Mouse (Mus musculus) midbrain, embryonic 11.5 days (tissue): Measurements from ENCODE around the gene Aim2. TPM values are rescaled to one million over a fixed set of nuclear protein-coding genes. Genes with fewer than 3 reads are reported as not detected.
A peak's percentile ranks its signal among the peaks of the same experiment; 100 is the strongest.

Experiments used
- ATAC-seq: fragments of 200-750 bp; cut with Nextera tagmentation; 2 replicates; pipeline ENCODE4 v1.8.0; 2017; ENCODE audit warnings: moderate TSS enrichment, moderate library complexity; ENCODE audit not compliant: low FRiP score
- DNase-seq: peaks from one replicate; pipeline ENCODE4 v3.0.0; 2015; ENCODE audit warnings: low spot score; ENCODE audit errors: missing footprints
- H3K27ac ChIP-seq: fragments of 300-500 bp; sonication (generic); 2 replicates; pipeline ENCODE4 v1.5.1; 2014; ENCODE audit warnings: low read depth, low read length
- H3K27me3 ChIP-seq: fragments of 300-500 bp; sonication (generic); 2 replicates; pipeline ENCODE4 v1.6.1; 2014; ENCODE audit warnings: mild to moderate bottlenecking, low read length, moderate library complexity, mixed read lengths; ENCODE audit not compliant: control insufficient read depth, insufficient read depth
- H3K36me3 ChIP-seq: fragments of 300-500 bp; sonication (generic); 2 replicates; pipeline ENCODE4 v1.6.1; 2014; ENCODE audit warnings: mild to moderate bottlenecking, low read length, moderate library complexity, mixed read lengths; ENCODE audit not compliant: control insufficient read depth, insufficient read depth
- H3K4me1 ChIP-seq: fragments of 300-500 bp; sonication (generic); 2 replicates; pipeline ENCODE4 v1.6.1; 2014; ENCODE audit warnings: low read length; ENCODE audit not compliant: control insufficient read depth, insufficient read depth
- H3K4me2 ChIP-seq: fragments of 300-500 bp; sonication (generic); 2 replicates; pipeline ENCODE4 v1.6.1; 2014; ENCODE audit warnings: mild to moderate bottlenecking, moderate library complexity
- H3K4me3 ChIP-seq: fragments of 300-500 bp; sonication (generic); 2 replicates; pipeline ENCODE4 v1.5.1; 2014; ENCODE audit warnings: low read depth, low read length
- H3K9ac ChIP-seq: fragments of 300-500 bp; sonication (generic); 2 replicates; pipeline ENCODE4 v1.6.1; 2014; ENCODE audit warnings: low read length
- H3K9me3 ChIP-seq: fragments of 300-500 bp; sonication (generic); 2 replicates; pipeline ENCODE4 v1.6.1; 2016; ENCODE audit warnings: low read length; ENCODE audit not compliant: control insufficient read depth
- WGBS: fragments of 180-500 bp; shearing (Covaris S2); extraction: QIAGEN DNeasy Blood & Tissue Kit; methylation state at CpG from one replicate; pipeline ENCODE4 v1.1.7; 2014; 5-methylcytosine and 5-hydroxymethylcytosine counted together
- polyA plus RNA-seq: library from polyadenylated mRNA; unstranded; fragments of >200 nt; fragmentation: Nextera tagmentation; extraction: Ambion mirVana; gene quantifications from 2 replicates; pipeline ENCODE4 v1.2.1, GENCODE M21; 2014

Aim2 gene
- polyA plus RNA-seq, 1 experiment from 2014 or later = 4.1 TPM

DNA sequence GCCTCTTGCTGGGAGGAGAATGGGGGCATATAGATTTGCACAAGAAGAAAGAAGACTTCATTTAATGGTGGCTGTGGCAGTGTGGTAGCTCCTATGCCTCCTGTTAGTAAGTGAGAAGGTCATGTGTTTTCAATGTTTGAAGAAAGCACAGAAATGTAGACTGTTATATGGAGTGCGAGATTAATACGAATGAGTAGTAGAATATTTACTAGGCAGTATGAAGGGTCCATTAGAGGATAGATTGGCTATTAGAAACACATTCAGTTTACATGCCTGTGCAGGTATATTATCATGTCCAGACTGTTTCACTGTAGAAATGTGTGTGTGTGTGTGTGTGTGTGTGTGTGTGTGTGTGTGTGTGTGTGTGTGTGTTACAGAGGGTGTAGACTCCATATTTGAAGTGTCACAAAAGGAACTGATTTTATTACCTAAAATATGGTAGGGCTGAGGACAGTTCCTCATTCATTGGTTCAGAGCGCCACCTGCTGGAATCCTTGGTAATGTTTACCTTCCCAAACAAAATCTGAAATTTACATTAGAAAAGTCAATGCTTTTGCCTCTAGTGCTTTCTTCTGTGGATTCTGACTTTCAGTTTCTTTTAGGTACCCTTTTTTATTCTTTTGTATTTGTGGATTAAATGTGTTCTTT is 47.8 kb downstream of the Aim2 start:
- Histone ChIP-seq H3K4me2 (no peak overlapping the region), H3K9me3 (no peaks in the 10 kb centered on the region), H3K27ac (no peak overlapping the region), H3K27me3 (no peaks in the 10 kb centered on the region), H3K36me3 (no peaks in the 10 kb centered on the region), H3K4me1 (no peaks in the 10 kb centered on the region), H3K4me3 (no peak overlapping the region), H3K9ac (no peak overlapping the region)
- 46% methylated on average over 3 of the region's 3 CpGs for WGBS
- peak; percentile 98 for DNase-seq
- ATAC-seq = peak; percentile 83

- Histone ChIP-seq H3K9ac (no peak overlapping the region), H3K27me3 (no peaks in the 10 kb centered on the region), H3K36me3 (no peaks in the 10 kb centered on the region), H3K4me1 (no peaks in the 10 kb centered on the region), H3K4me3 (no peak overlapping the region), H3K9me3 (no peaks in the 10 kb centered on the region), H3K4me2 (no peak overlapping the region), H3K27ac (no peak overlapping the region)
- whole genome bisulfite sequencing = 82% methylated on average over 5 of the region's 5 CpGs
- DNase-seq = peak; percentile 21
- no peak for ATAC-seq
Observed at GRCm38 (mm10) chr1:173404696-173405309, 54.1 kb downstream of the Aim2 start.

DNA sequence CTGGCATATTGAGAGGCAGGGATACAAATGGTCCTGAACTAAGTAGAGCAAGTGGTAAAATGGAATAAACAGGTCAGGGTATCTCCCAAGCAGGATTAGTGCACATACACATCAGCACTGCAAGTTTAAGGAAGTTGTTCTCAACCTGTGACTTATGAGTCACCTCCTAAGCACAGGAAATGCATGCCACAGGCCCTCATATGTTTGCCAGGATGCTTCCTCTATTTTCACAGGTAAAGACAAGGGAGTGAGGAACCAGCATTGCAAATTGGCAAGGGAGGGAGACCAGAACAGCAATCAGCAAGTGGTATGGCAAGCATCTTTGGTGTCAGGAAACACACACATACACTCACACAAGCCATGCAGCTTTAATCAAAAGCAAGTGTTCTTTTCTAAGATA is 58.4 kb downstream of the Aim2 start:
- H3K36me3 ChIP-seq = no peaks in the 10 kb centered on the region
- H3K9ac ChIP-seq = no peak overlapping the region
- H3K27ac ChIP-seq = no peak overlapping the region
- no peaks in the 10 kb centered on the region for H3K27me3 ChIP-seq
- ATAC-seq (no peak), DNase-seq (no peak)
- H3K9me3 ChIP-seq = no peaks in the 10 kb centered on the region
- no peaks in the 10 kb centered on the region for H3K4me1 ChIP-seq
- H3K4me2 ChIP-seq = no peak overlapping the region
- no peak overlapping the region for H3K4me3 ChIP-seq

DNA sequence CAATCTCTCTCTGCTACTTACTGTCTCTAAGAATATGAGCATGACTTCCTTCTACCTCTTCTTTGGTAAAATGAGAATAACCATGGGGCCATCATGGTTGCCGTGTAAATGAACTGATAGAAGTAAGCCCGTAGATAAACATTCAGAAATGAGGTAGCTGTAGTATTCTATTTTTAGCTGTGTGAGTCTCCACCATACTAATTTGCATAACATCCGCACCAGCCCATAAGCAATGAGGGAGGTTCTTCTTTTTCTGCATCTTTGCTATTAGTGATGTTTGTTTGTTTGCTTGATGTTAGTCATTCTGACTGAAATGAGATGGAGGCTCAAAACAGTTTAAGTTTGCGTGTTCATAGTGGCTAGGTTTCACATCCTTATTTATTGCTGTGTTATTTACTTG is 61.2 kb downstream of the Aim2 start:
- Histone ChIP-seq H3K4me3 (no peak overlapping the region), H3K9ac (no peak overlapping the region), H3K36me3 (no peaks in the 10 kb centered on the region), H3K9me3 (no peaks in the 10 kb centered on the region), H3K27me3 (no peaks in the 10 kb centered on the region), H3K27ac (no peak overlapping the region), H3K4me2 (no peak overlapping the region), H3K4me1 (no peaks in the 10 kb centered on the region)
- WGBS = 88% methylated on average over 4 of the region's 4 CpGs
- no peak for DNase-seq
- no peak for ATAC-seq

GRCm38 (mm10) chr1:173414631-173415030 is 64.0 kb downstream of the Aim2 start:
- no peak overlapping the region for H3K4me3 ChIP-seq
- H3K9ac ChIP-seq = no peak overlapping the region
- WGBS = 85% methylated on average over 3 of the region's 3 CpGs
- H3K4me1 ChIP-seq = no peaks in the 10 kb centered on the region
- H3K4me2 ChIP-seq = no peak overlapping the region
- DNase-seq (no peak), ATAC-seq (0 out of 2 replicates have a peak, but pooled peaks have one; percentile 24)
- H3K27ac ChIP-seq = no peak overlapping the region
- no peaks in the 10 kb centered on the region for H3K36me3 ChIP-seq
- no peaks in the 10 kb centered on the region for H3K9me3 ChIP-seq
- no peaks in the 10 kb centered on the region for H3K27me3 ChIP-seq

DNA sequence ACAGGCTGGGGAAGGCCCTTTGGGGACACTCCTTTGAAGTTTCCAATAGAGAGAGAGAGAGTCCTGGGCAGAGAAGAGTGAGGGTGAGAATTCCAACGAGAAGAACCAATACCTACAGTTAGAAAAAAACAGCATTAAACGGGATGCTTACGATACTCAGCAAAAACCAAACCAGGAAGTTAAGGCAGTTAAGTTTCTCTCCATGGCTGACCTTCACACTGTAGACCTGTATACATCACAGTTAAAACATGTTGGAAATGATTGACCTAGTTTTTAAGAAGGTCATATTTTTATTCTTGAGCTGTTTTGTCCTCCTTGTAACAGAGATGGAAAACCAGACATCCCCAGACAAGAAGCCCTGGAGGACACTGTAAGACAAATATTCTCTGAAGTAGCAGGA is 67.8 kb downstream of the Aim2 start:
- Histone ChIP-seq H3K4me2 (no peak overlapping the region), H3K4me1 (no peaks in the 10 kb centered on the region), H3K4me3 (no peak overlapping the region), H3K9ac (no peak overlapping the region), H3K36me3 (no peaks in the 10 kb centered on the region), H3K27me3 (no peaks in the 10 kb centered on the region), H3K27ac (no peak overlapping the region), H3K9me3 (no peaks in the 10 kb centered on the region)
- 91% methylated on average over 3 of the region's 3 CpGs for WGBS
- DNase-seq = no peak
- ATAC-seq = no peak

DNA sequence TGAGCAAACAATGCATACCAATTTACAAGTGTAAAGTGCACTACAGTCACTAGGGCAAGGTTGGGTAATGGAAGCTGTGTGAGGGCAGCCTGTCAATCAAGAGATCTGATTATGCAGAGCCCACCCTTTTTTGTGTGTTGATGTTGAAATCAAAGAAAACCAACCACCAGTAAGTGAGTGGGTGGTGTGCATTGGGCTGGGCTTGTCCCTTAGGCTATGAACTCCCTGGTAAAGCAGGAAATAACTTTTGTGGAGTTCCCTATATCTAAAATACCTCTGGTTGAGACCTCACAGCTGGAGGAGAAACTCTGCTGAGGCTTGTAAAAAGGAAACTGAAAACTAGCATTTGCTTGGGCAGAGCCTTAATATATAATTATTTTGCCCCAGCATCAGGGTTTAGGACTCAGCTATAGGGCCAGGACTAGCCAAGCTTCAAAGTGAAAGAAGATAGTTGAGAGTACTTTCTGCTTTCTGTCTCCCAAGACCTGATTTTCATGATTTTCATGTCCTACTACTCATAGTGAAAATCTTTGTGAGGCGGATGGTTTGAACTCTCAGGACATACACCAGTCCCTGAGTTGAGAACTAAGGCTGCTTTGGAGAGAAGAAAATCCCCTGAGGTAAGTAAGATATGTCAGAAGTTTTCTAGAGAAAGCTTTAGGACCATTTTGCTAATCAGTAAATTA is 68.4 kb downstream of the Aim2 start:
- Histone ChIP-seq H3K4me3 (no peak overlapping the region), H3K4me1 (no peaks in the 10 kb centered on the region), H3K4me2 (no peak overlapping the region), H3K27ac (no peak overlapping the region), H3K27me3 (no peaks in the 10 kb centered on the region), H3K36me3 (no peaks in the 10 kb centered on the region), H3K9me3 (no peaks in the 10 kb centered on the region), H3K9ac (no peak overlapping the region)
- DNase-seq = no peak
- ATAC-seq = 0 out of 2 replicates have a peak, but pooled peaks have one; percentile 44
- 88% methylated on average over 1 of the region's 1 CpGs for WGBS

GRCm38 (mm10) chr1:173420374-173420773 is 69.7 kb downstream of the Aim2 start:
- H3K4me1 ChIP-seq = no peaks in the 10 kb centered on the region
- H3K27ac ChIP-seq = no peak overlapping the region
- no peak overlapping the region for H3K4me2 ChIP-seq
- H3K36me3 ChIP-seq = no peaks in the 10 kb centered on the region
- no peak for ATAC-seq
- H3K9ac ChIP-seq = no peak overlapping the region
- no peak overlapping the region for H3K4me3 ChIP-seq
- no peak for DNase-seq
- no peaks in the 10 kb centered on the region for H3K27me3 ChIP-seq
- 81% methylated on average over 6 of the region's 6 CpGs for WGBS
- no peaks in the 10 kb centered on the region for H3K9me3 ChIP-seq

DNA sequence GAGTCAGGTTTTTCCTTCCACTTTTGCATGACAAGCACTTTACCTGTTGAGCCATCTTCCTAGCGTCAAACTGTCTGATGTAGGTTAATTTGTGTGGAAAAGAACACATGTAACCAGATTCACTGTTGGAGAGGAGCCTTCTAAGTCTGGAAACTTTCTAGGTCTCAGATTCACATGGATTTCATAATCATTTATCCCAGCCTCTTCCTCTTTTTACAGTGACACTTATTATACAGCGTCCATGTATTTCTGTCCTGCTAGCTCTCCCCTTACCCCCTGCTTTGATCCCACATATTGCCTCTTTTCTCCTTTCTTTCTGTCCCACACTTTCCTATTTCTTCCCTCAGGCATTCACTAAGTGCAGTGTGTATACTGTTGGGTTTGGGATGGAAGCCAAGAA is 75.7 kb downstream of the Aim2 start:
- Histone ChIP-seq H3K27me3 (no peaks in the 10 kb centered on the region), H3K4me3 (no peak overlapping the region), H3K9ac (no peak overlapping the region), H3K9me3 (no peaks in the 10 kb centered on the region), H3K27ac (no peak overlapping the region), H3K4me1 (no peaks in the 10 kb centered on the region), H3K4me2 (no peak overlapping the region), H3K36me3 (no peaks in the 10 kb centered on the region)
- no peak for DNase-seq
- WGBS = 94% methylated on average over 2 of the region's 2 CpGs
- no peak for ATAC-seq
